Mouse (Mus musculus) liver, embryonic 14.5 days (tissue): ENCODE results near the gene Adam22.

Experiments
- CTCF ChIP-seq: IDR thresholded peaks from 2 replicates; pipeline ENCODE4 v1.5.1; 2016; ENCODE audit warnings: antibody characterized with exemption, low read depth, control low read depth
- EP300 ChIP-seq: IDR thresholded peaks from 2 replicates; pipeline ENCODE4 v1.6.1; 2016; ENCODE audit warnings: antibody characterized with exemption, low read depth

DNA sequence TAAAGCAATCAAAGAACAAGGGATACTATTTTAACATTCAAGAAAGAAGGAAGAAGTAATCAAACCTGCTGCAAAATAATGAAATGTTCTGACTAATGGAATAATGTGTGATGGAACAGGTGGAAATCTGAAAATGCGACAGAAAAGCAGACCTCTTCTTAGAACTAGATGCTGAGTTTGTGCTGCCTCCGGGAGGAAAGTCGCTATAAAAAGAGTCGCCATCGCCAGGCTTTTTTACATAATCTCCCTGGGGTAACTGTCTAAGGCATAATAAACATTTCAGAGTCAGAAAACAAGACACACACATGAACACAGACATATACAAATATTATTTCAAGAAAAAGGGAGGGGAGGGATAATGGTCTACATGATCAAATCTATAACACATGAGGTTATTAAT, 273.0 kb downstream of the Adam22 start:
- no peak for TF ChIP-seq CTCF
- TF ChIP-seq EP300 = no peak
